Mouse (Mus musculus): ENCODE measurements around the gene Vps16. TPM values are rescaled to one million over a fixed set of nuclear protein-coding genes. Genes with fewer than 3 reads are reported as not detected.

Gene Vps16
- polyA plus RNA-seq, 1 experiment: 43.6 TPM

DNA sequence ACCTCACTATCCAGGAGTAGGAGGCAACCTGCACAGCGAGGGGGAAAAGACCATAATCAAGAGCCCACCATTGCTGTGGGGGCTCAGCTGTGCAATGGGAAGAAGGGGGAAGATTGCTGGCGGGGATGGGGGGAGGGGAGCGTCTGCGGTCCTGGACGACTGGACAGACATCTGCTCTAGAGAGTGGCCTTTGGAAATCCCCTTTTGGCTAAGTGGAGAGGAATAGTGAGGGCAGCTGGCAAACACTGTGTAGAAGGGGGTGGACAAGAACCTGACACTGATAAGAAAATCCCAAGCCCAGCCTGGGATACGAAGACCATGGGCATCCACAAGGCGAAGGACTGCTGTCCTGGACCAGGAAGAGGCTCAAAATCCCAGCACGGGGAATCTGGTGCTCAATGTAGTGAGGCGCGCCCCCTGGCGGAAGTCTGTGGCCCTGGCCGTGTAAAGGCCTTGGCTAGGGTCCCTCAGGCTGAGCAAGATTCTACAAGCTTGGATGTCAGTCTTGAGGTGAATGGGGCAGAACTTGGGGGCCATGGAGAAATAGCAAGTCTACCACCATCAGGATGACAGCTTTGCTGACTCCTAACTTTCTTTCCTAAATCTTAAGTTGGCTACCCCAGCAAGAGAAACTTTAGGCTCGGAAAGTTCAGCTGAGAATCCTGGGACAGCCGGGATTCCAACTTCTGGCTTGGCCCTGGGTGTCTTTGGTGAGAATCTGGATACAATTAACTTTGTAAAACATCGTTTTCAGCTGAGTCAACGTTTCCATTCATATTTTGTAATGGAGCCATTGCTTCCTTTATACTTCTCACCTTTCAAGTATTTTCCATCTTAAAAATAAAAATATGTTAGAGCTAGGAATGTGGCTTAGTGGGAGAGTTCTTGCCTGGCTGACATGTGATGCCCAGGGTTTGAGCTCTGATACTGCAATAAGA, 12.3 kb upstream of the Vps16 start:
- Histone ChIP-seq H3K27me3 (ENCODE audit: control insufficient read depth, insufficient read depth, insufficient read length) (no peaks in the 10 kb centered on the region), H3K36me3 (ENCODE audit: control insufficient read depth, insufficient read depth) (no peaks in the 10 kb centered on the region), H3K4me3 (no peak overlapping the region), H3K79me2 (ENCODE audit: control insufficient read depth, insufficient read depth) (no peaks in the 10 kb centered on the region), H3K4me2 (ENCODE audit: low read depth) (no peak overlapping the region), H3ac (ENCODE audit: control insufficient read depth, insufficient read length) (no peak overlapping the region)
- no peak for TF ChIP-seq POLR2A (IDR thresholded peaks at IDR 0.05; ENCODE audit: insufficient read length, low read depth)
- TF ChIP-seq SRF (IDR thresholded peaks at IDR 0.05; ENCODE audit: control insufficient read depth, insufficient read length, low read depth): no peak
- TF ChIP-seq TCF12 (IDR thresholded peaks at IDR 0.05; ENCODE audit: insufficient read depth, poor library complexity, severe bottlenecking): no peak
- TF ChIP-seq MAX (IDR thresholded peaks at IDR 0.05; ENCODE audit: low read depth): no peak
- no peak for TF ChIP-seq REST (IDR thresholded peaks at IDR 0.05; ENCODE audit: insufficient read depth, insufficient read length)
- no peak for TF ChIP-seq MYOG (IDR thresholded peaks at IDR 0.05; ENCODE audit: control insufficient read depth in 1 of 3, insufficient read depth in 1 of 3, insufficient read length in 2 of 3, low read depth in 2 of 3)
- no peak for TF ChIP-seq E2F4 (IDR thresholded peaks at IDR 0.05; ENCODE audit: insufficient read depth)
- TF ChIP-seq USF1 (IDR thresholded peaks at IDR 0.05; ENCODE audit: low read depth): no peak
- no peak for TF ChIP-seq TCF3 (IDR thresholded peaks at IDR 0.05; ENCODE audit: insufficient read length, low read depth)
- no peak for TF ChIP-seq MYOD1 (IDR thresholded peaks at IDR 0.05; ENCODE audit: control insufficient read depth in 1 of 3, insufficient read length in 2 of 3, low read depth in 2 of 3)
- TF ChIP-seq POLR2AphosphoS2 (IDR thresholded peaks at IDR 0.05; ENCODE audit: insufficient read length, low read depth): no peak
- TF ChIP-seq CEBPB (IDR thresholded peaks at IDR 0.05; ENCODE audit: insufficient read depth, poor library complexity, severe bottlenecking): no peak

DNA sequence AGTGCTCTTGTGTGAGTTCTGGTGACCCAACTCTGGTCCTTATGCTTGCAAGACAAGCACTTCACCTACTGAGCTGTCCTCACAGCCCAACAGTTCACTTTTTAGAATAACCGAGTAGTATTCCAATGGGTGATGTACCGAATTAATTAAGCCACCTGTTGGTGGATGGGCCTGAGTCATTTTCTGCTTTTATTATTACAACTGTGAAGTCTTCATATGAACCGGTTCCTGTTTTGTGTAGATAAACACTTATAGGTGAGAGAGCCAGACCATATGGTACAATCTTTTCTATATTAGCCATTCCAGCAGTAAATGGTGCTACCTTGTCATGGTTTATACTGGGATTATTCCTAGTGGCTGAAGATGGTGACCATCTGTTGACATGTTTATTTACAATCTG, 11.4 kb upstream of the Vps16 start:
- Histone ChIP-seq H3K4me3 (no peak overlapping the region), H3ac (ENCODE audit: control insufficient read depth, insufficient read length) (no peak overlapping the region), H3K36me3 (ENCODE audit: control insufficient read depth, insufficient read depth) (no peaks in the 10 kb centered on the region), H3K27me3 (ENCODE audit: control insufficient read depth, insufficient read depth, insufficient read length) (no peaks in the 10 kb centered on the region), H3K4me2 (ENCODE audit: low read depth) (no peak overlapping the region), H3K79me2 (ENCODE audit: control insufficient read depth, insufficient read depth) (no peaks in the 10 kb centered on the region)
- TF ChIP-seq CEBPB (IDR thresholded peaks at IDR 0.05; ENCODE audit: insufficient read depth, poor library complexity, severe bottlenecking) (no peak), MYOD1 (IDR thresholded peaks at IDR 0.05; ENCODE audit: control insufficient read depth in 1 of 3, insufficient read length in 2 of 3, low read depth in 2 of 3) (no peak), E2F4 (IDR thresholded peaks at IDR 0.05; ENCODE audit: insufficient read depth) (no peak), MYOG (IDR thresholded peaks at IDR 0.05; ENCODE audit: control insufficient read depth in 1 of 3, insufficient read depth in 1 of 3, insufficient read length in 2 of 3, low read depth in 2 of 3) (no peak), SRF (IDR thresholded peaks at IDR 0.05; ENCODE audit: control insufficient read depth, insufficient read length, low read depth) (no peak), TCF12 (IDR thresholded peaks at IDR 0.05; ENCODE audit: insufficient read depth, poor library complexity, severe bottlenecking) (no peak), MAX (IDR thresholded peaks at IDR 0.05; ENCODE audit: low read depth) (no peak), REST (IDR thresholded peaks at IDR 0.05; ENCODE audit: insufficient read depth, insufficient read length) (no peak), POLR2AphosphoS2 (IDR thresholded peaks at IDR 0.05; ENCODE audit: insufficient read length, low read depth) (no peak), TCF3 (IDR thresholded peaks at IDR 0.05; ENCODE audit: insufficient read length, low read depth) (no peak), POLR2A (IDR thresholded peaks at IDR 0.05; ENCODE audit: insufficient read length, low read depth) (no peak), USF1 (IDR thresholded peaks at IDR 0.05; ENCODE audit: low read depth) (no peak)

DNA sequence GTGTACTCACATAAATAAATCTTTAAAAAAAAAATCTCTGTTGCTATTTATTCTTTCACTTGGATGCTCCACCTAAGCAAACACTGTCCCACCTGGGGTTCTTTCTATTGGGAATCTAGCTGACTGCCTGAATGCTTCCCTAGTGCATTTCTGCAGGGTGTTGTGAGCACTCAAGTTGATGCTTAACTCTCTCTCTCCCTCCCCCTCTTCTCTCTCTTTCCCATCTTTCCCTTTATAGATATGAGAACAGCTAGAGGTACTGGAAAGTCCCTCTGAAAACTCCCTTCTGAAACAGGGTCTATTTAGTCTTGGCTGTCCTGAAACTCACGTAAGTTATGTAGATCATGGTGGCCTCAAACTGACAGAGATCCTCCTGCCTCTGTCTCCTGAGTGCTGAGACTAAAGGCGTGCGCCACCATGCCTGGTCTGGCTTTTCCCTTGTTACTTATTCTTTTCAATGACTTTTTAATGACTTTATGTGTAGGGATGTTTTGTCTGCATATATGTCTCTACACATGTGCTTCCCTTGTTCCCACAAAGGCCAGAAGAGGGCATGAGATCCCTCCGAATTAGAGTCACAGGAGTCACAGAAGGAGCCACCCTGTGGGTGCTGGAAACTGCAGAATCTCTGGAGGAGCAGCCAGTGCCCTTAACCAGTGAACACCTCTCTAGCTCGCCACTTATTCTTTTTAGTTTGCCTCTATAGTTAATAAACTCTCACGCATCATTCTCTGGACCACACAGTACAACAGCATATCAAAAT, 9.9 kb upstream of the Vps16 start:
- Histone ChIP-seq H3K36me3 (ENCODE audit: control insufficient read depth, insufficient read depth) (no peaks in the 10 kb centered on the region), H3K4me3 (no peak overlapping the region), H3ac (ENCODE audit: control insufficient read depth, insufficient read length) (no peak overlapping the region), H3K79me2 (ENCODE audit: control insufficient read depth, insufficient read depth) (no peaks in the 10 kb centered on the region), H3K4me2 (ENCODE audit: low read depth) (no peak overlapping the region), H3K27me3 (ENCODE audit: control insufficient read depth, insufficient read depth, insufficient read length) (no peaks in the 10 kb centered on the region)
- TF ChIP-seq MYOG (IDR thresholded peaks at IDR 0.05; ENCODE audit: control insufficient read depth in 1 of 3, insufficient read depth in 1 of 3, insufficient read length in 2 of 3, low read depth in 2 of 3): no peak
- TF ChIP-seq SRF (IDR thresholded peaks at IDR 0.05; ENCODE audit: control insufficient read depth, insufficient read length, low read depth): no peak
- no peak for TF ChIP-seq POLR2A (IDR thresholded peaks at IDR 0.05; ENCODE audit: insufficient read length, low read depth)
- no peak for TF ChIP-seq USF1 (IDR thresholded peaks at IDR 0.05; ENCODE audit: low read depth)
- TF ChIP-seq CEBPB (IDR thresholded peaks at IDR 0.05; ENCODE audit: insufficient read depth, poor library complexity, severe bottlenecking): no peak

DNA sequence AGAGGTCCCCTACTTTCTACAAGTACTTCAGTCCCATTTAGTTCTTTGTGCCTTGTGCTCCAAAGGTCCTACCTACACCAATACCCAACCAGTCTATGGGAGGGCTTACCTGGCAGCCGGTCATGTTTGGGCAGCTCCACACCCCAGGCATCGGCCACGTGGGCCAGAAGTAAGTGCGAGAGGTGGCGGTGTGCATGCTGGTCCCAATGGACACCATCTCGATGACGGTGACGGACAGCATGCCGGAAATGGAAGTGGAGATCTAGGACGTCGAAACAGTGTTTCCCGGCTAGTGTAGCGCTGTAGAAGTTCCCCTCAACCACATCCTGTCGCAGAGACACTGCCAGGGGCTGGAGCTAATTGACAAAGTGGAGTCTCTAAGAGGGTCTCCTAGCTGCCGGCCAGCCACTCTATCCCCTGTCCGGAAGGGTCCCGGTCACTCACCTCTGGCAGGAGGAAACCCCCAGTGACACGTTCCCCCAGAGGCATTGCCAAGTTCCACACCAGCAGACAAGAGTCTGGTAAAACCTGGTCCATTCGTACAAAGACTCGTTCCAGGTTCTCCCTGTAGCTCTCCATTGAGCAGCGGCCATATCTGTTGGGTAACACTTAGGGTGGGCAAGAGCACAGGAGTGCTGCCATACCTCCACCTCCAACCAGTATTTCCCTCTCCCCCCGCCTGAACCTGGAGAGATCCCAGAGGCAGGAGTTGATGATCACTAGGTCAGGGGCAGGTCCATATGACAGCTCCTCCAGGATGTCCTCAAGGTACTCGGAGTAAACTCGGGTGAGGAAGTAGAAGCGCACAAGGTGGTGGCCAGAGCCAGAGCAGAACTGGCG, 2.1 kb upstream of the Vps16 start:
- no peak for TF ChIP-seq MAX (IDR thresholded peaks at IDR 0.05; ENCODE audit: low read depth)
- TF ChIP-seq TCF3 (IDR thresholded peaks at IDR 0.05; ENCODE audit: insufficient read length, low read depth): no peak
- TF ChIP-seq TCF12 (IDR thresholded peaks at IDR 0.05; ENCODE audit: insufficient read depth, poor library complexity, severe bottlenecking): no peak
- TF ChIP-seq E2F4 (IDR thresholded peaks at IDR 0.05; ENCODE audit: insufficient read depth): no peak
- TF ChIP-seq CEBPB (IDR thresholded peaks at IDR 0.05; ENCODE audit: insufficient read depth, poor library complexity, severe bottlenecking): no peak
- TF ChIP-seq USF1 (IDR thresholded peaks at IDR 0.05; ENCODE audit: low read depth): no peak
- TF ChIP-seq POLR2AphosphoS2 (IDR thresholded peaks at IDR 0.05; ENCODE audit: insufficient read length, low read depth): no peak
- no peak for TF ChIP-seq POLR2A (IDR thresholded peaks at IDR 0.05; ENCODE audit: insufficient read length, low read depth)
- no peak for TF ChIP-seq SRF (IDR thresholded peaks at IDR 0.05; ENCODE audit: control insufficient read depth, insufficient read length, low read depth)
- no peak for TF ChIP-seq MYOD1 (IDR thresholded peaks at IDR 0.05; ENCODE audit: control insufficient read depth in 1 of 3, insufficient read length in 2 of 3, low read depth in 2 of 3)
- no peak for TF ChIP-seq REST (IDR thresholded peaks at IDR 0.05; ENCODE audit: insufficient read depth, insufficient read length)
- no peak for TF ChIP-seq MYOG (IDR thresholded peaks at IDR 0.05; ENCODE audit: control insufficient read depth in 1 of 3, insufficient read depth in 1 of 3, insufficient read length in 2 of 3, low read depth in 2 of 3)
- Histone ChIP-seq H3K4me2 (ENCODE audit: low read depth) (no peak overlapping the region), H3K79me2 (ENCODE audit: control insufficient read depth, insufficient read depth) (peaks cover 29% of the 10 kb centered on the region), H3K4me3 (no peak overlapping the region), H3K36me3 (ENCODE audit: control insufficient read depth, insufficient read depth) (no peaks in the 10 kb centered on the region), H3ac (ENCODE audit: control insufficient read depth, insufficient read length) (no peak overlapping the region), H3K27me3 (ENCODE audit: control insufficient read depth, insufficient read depth, insufficient read length) (no peaks in the 10 kb centered on the region)

Measured in myocyte (in vitro differentiated cells).